Mouse (Mus musculus) heart, postnatal 14 days (tissue): ENCODE results near the gene Htr5b. TPM values are rescaled to one million over a fixed set of nuclear protein-coding genes. Genes with fewer than 3 reads are reported as not detected.

Source experiments
- DNase-seq, 2 experiments: peaks; one replicate each; pipeline ENCODE4 v3.0.0; 2021 to 2022
- intact Hi-C: fragments of 180-260 bp; cut with DNase I; formaldehyde crosslinking; loops from one replicate; pipeline ENCODE4 v1.15.1; 2025
- long read RNA-seq, 2 experiments: library from polyadenylated mRNA; stranded (forward); transcript quantifications; one replicate each; pipeline ENCODE4 v2.0.0; 2021
- total RNA-seq, 2 experiments: library from RNA; stranded (reverse); gene quantifications; 2 replicates each; pipeline ENCODE4 v1.2.3; 2021

Gene Htr5b
- total RNA-seq = not detected
- long read RNA-seq, experiment 1 = 0 reads
- long read RNA-seq, experiment 2 = 0 reads

DNA sequence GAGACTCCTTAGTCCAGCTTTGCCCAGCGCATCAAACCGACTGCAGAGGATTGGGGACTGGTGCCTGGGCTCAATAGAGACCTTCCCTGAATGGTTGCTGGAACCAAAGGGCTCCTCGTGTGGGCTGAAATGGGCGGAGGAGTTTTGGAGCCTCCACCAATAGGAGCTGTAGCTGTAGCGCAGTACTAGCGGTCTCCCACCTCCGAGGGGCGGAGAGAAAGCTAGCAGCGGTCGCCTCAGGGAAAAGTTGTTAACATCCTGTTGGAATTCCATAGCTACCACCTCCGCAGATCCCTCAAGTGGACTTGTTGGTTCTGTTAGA lies at the start of gene Htr5b:
Gene Htr5b (minus strand): TSS at position 67 of the 322 bp plus-strand sequence.
- no peak for DNase-seq
- intact Hi-C loops = no loop called here

GRCm38 (mm10) chr1:121577491-121577890 lies 49.2 kb upstream of the Htr5b start:
- intact Hi-C loops = no loop called here

DNA sequence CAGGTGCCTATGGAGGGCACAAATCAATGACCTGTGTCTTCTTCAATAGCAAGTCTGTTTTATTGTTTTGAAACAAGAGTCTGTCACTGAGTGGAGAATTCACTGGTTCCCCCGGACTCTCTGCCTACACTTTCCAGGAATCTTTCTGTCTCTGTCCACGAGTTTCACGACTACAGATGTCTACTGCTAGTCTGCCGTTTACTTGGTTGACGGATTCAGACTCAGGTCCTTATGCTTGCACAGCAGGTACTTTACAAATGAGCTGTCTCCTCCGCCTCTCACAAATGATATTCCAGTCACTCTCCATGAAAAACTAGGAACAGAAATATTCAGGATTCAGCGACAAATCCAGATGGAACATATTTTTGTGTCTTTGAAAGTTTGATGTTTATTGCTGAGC lies 42.3 kb upstream of the Htr5b start:
- intact Hi-C loops = no loop called here

More at GRCm38 (mm10) chr1:121577491-121577890, 49.2 kb upstream of the Htr5b start:
- DNase-seq = no peak

DNA sequence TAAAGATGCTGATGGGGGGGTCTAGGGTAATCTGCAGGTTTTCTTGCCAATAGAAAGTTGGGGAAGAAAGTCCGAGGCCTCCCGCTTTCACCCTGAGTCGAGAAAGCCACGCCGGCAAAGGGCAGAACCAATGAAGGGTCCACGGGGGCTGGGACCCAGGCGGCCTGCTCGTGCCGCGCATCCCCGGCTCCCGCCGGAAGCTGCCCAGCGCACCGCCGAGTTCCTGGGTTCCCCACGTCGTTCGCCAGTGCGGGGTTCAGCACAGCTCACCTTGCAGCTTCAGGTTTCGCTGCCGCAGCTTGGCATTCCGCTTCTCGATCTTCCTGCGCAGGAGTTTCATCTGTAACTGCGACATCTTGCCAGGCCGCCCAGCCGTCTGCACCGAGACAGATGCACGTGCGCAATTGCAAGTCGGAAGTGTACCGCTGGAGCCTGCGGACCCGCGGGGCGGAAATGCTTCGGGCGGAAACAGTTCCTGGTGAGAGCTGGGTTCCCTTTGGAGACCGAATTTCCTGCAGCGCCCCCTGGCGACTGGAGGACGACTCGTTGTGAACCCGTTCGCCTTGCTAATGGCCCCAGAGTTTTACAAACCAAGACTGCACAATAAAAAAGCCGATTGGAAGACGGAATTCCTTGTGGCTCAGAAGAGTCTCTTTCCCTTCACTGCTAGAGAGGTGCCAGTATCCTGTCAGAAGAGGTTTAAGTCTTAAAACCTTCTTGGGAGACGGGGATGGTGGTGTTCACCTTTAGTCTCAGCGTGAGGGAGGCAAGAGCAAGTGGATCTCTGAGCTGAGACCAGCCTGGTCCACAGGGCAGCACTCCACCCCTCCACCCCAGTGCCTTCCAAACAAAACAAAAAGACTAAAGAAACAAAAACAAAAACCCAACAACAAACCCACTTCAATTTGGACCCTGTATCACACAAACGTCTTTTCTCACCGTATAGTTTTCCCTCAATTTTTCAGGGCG lies 39.5 kb upstream of the Htr5b start, which contains the start of gene Ddx18:
Gene Ddx18 (minus strand): TSS at position 469 of the 969 bp plus-strand sequence.
- intact Hi-C loops = no loop called here
- DNase-seq = peak; percentile 97 to 99

More for the DNA sequence above, 42.3 kb upstream of the Htr5b start:
- no peak for DNase-seq

DNA sequence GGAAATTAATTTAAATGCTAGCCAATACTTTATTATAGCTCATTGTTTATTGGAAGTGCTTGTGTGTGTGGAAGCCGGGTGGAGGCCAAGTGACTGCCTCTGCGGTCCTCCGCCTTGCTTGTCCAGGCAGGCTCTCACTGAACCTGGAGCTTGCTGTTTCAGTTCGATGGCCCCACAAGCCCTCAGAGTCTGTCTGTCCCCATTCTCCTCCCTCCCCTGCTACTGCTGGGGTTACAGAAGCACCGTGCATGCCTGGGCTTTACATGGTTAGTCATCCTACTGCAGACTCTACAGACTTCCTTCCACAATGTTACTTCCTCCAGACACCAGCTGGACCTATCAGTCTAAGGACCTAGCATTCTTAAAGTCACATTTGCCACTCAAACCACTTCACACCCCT lies 29.6 kb upstream of the Htr5b start:
- DNase-seq = no peak
- intact Hi-C loops = no loop called here

DNA sequence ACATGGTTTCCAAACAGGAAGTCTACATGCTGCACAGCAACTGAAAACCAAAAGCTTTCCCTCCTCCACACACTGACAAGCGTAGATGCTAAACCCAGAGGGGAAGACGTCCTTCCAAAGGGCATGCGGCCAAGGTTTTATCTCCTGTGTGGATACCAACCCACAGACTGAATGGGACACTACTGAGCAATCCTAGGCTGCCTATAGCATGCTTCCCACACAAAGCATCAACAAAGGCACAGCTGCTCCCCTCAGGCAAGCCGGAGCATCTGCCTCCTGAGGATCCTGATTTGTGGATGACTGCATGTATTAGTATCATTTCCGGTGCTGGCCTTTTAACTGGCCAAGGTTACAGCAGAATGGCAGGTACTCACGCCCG lies 23.2 kb upstream of the Htr5b start:
- no peak for DNase-seq
- intact Hi-C loops = no loop called here

- DNase-seq = no peak
- intact Hi-C loops = no loop called here
Measured at GRCm38 (mm10) chr1:121550801-121551456, 22.7 kb upstream of the Htr5b start.

DNA sequence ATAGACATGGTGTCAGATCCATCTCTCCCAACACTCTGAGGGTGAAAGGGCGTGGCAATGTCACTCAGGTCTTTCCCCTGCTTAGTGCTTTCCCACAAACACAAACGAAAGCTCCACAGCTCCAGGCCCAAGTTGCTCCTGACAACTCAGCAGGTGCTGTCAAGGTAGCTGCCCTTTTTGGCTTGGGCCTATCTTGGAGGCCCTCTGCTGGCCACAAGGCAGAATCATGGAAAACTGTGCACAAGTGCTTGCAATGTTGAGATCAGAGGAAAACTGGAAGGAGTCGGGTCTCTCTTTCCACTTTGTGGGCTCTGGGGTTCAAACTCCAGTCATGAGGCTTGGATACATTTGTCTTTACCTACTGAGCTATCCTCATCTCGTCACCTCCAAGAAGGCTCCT lies 21.2 kb upstream of the Htr5b start:
- DNase-seq = no peak
- intact Hi-C loops = no loop called here

DNA sequence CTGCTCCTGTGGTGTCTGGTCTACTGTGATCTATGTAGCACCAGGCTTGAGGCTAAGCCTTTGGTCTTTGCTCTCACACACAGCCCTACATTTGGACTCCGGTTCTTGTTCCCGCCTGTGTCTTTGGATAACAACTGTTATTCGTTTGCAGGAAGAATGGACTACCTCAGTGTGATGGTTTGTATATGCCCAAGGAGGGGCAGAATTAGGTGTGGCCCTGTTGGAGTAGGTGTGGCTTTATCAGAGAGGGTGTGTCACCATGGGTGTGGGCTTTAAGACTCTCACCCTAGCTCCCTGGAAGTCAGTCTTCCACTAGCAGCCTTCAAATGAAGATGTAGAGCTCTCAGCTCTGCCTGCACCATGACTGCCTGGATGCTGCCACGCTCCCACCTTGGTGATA lies 20.4 kb upstream of the Htr5b start:
- intact Hi-C loops = no loop called here
- no peak for DNase-seq

- intact Hi-C loops = no loop called here
- DNase-seq = no peak
Measured at GRCm38 (mm10) chr1:121546844-121547243, 18.6 kb upstream of the Htr5b start.

DNA sequence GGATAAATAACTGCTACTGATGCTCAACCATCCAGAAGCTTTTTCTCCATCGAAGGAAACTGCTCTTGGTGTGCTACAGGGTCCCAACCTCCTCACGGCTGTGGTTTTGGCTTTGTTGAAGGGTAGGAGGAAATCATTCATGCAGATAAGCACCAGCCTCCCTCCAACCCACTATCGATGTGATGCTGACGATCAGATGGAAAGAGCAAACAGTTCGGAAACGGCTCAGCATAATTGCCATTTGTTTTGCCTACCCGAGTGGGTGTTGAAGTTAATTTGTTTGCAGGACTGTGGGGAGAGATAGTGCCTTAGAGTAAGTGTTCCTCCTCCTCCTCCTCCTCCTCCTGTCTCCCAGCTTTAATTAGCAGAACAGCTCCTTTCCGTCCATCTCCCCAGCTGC lies 12.1 kb upstream of the Htr5b start:
- intact Hi-C loops = no loop called here
- DNase-seq = no peak

DNA sequence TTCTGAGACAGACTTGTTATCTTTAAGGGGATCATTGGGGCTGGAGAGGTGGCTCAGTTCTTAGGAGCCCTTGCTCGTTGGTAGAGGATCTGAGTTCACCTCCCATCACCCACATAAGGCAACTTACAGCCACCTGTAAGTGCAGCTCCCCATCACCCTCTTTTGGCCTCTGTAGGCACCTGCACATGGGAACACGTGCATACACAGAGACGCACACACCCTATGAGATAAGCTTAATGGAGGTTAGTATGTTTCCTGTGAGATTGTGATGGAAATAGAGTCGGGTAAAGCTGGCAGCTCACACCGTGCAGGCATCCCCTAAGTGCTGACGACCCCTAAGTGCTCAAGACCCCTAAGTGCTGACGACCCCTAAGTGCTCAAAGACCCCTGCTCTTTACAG lies 3.2 kb upstream of the Htr5b start:
- DNase-seq = no peak
- intact Hi-C loops = no loop called here

DNA sequence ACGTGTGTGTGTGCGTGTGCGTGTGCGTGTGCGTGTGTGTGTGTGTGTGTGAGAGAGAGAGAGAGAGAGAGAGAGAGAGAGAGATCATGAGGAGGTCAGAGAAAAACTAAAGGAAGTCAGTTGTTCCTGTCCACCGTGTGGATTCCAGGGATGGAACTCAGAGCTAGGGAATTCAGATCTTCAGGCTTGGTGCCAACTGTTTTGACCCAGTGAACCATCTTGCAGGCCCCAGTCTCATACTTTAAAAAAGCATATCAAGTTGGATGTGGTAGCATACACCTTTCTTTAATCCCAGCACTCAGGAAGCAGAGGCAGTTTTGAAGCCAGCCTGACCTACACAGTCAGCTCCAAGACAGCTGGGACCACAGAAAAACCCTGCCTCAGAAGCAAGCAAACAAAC lies 1.0 kb upstream of the Htr5b start:
- intact Hi-C loops = no loop called here

GRCm38 (mm10) chr1:121527600-121528398 lies 466 bp downstream of the Htr5b start:
- intact Hi-C loops = no loop called here
- no peak for DNase-seq

More for the DNA sequence above, 1.0 kb upstream of the Htr5b start:
- DNase-seq = no peak

DNA sequence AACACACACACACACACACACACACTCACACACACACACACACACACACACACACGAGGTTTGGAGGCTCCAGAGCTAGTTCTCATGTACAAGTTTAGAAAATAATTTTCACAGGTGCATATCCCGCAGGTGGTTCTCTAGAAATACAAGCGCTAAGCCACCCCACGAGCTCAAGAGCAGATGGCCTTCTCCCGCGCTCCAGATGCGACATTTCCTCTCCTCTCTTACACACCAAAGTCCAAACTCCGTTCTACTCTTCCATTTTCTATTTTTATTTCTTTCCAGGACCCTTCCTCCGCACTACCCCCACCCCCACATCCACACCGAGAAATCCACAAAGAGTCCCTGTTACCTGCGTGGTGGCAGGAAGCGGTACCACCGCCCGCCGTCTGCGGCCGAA lies 1.2 kb downstream of the Htr5b start:
- intact Hi-C loops = no loop called here

DNA sequence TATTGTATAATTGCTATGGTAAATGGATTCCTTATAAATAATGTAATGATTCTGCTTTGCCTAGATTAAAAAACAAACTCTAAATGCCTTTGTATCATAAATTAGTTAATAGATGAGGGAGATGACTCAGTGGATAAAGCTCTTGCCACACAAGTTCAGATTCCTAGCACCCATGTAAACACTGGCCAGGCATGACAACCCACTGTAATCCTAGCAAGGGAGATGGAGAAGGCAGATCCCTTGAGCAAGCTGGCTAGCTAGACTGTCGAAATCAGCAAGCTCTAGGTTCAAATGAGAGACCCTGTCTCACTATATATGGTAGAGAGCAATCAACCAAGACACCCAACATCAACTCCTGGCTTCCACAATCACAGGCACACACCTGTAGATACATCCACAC lies 9.7 kb downstream of the Htr5b start:
- DNase-seq = no peak
- intact Hi-C loops = no loop called here

More for the DNA sequence above, 1.2 kb downstream of the Htr5b start:
- no peak for DNase-seq

DNA sequence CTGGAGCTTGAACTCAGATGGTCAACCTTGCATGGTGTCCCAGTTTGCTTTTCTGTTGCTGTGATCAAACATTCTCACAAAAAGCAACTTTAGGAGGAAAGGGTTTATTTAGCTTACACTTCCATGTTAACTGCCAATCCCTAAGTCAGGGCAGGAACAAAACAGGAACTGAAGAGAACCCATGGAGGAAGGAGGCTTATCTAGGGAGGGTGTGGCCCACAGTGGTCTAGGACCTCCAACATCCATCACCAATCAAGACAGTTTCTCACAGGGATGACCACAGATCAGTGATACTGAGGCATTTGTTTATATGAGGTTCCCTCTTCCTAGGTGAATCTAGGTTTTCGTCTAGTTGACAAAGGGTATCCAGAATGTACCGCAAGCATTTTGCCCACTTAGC lies 16.3 kb downstream of the Htr5b start:
- intact Hi-C loops = no loop called here
- no peak for DNase-seq

DNA sequence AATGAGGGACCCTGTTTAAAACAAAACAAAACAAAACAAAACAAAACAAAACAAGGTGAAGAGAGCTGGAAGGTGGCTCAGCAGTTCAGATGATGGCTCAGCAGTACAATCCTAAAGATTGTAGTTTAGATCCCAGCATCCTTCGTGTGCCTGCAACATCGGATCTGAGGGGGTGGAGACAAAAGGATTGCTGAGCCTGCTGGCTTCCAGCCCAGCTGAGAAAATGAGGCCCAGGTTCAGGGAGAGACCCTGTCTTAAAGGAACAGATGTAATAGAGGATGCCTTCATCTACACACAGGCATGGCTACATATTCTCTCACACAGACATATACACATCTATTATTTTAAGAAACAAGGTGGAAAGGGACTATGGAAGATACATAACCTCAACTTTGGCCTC lies 17.1 kb downstream of the Htr5b start:
- intact Hi-C loops = no loop called here
- no peak for DNase-seq

DNA sequence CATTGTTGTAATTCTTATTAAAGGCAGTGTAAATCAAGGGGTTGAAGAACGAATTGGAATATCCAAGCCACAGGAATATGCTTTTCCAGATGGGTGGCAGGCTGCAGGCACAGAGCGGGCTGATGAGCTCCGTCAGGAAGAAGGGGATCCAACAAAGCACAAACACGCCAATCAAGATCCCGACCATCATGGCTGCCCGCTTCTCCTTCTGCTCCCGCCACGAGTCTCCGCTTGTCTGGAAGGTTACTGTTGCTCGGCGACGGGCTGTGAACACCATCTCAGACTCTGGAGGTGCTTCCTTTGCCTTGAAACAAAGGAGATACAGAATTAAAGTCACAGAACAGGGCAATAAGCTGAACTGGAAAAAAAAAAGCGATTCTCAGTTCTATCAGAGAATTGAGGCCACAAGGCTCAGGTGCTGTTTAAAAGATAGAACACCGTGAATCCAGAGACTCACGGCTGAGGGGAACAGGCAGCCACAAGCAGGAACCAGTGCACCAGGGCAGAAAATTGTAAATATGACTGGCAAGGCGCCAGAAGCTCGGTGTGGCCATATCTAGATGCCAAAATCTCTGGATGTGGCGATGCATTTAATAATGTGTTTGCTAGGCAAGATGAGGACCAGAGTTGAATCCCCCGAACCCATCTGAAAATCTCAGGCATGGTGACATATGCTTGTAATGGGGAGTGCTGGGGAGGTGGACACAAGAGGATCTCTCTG lies 17.7 kb downstream of the Htr5b start:
- intact Hi-C loops = no loop called here
- no peak for DNase-seq

- intact Hi-C loops = no loop called here
- DNase-seq = no peak
Measured at GRCm38 (mm10) chr1:121508729-121509128, 19.5 kb downstream of the Htr5b start.
